Mouse (Mus musculus): ENCODE results near the gene Ankrd17. TPM values are rescaled to one million over a fixed set of nuclear protein-coding genes. Genes with fewer than 3 reads are reported as not detected.

Ankrd17 gene
- polyA plus RNA-seq, 1 experiment from 2014 or later = 28.1 TPM

DNA sequence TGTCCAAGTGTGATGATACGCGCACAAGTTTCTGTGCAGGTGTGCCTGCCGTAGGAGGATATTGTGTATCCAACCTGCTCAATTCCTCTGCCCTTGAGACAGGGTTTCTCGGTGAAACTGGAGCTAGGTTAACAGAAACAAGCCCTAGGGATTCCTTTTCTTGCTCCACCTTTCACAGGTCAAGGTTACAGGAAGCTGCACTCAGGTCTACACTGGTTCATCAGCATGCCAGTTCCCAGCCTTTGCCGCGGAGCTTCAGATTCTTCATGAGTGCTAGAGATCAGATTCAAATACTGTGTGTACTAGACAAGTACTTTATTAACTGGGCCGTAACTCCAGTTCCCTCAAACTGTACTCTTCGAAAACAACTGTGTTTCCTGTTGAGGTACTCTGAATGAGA, 131.2 kb downstream of the Ankrd17 start:
- Histone ChIP-seq H3K4me1 (replicated peaks) (no peaks in the 10 kb centered on the region), H3K27ac (no peak overlapping the region), H3K9me3 (no peaks in the 10 kb centered on the region), H3K9ac (no peak overlapping the region), H3K4me2 (no peak overlapping the region), H3K36me3 (peaks cover 84% of the 10 kb centered on the region), H3K4me3 (no peak overlapping the region), H3K27me3 (no peaks in the 10 kb centered on the region)
- no peak for ATAC-seq (ENCODE audit: low FRiP score)
- WGBS = 96% methylated on average over 8 of the region's 8 CpGs

GRCm38 (mm10) chr5:90233305-90233704, 133.1 kb downstream of the Ankrd17 start:
- Histone ChIP-seq H3K27ac (no peak overlapping the region), H3K9ac (no peak overlapping the region), H3K4me1 (replicated peaks) (no peaks in the 10 kb centered on the region), H3K27me3 (no peaks in the 10 kb centered on the region), H3K4me3 (no peak overlapping the region), H3K36me3 (peaks cover 85% of the 10 kb centered on the region), H3K4me2 (no peak overlapping the region), H3K9me3 (no peaks in the 10 kb centered on the region)
- no peak for ATAC-seq (ENCODE audit: low FRiP score)
- whole genome bisulfite sequencing = 94% methylated on average over 4 of the region's 4 CpGs

DNA sequence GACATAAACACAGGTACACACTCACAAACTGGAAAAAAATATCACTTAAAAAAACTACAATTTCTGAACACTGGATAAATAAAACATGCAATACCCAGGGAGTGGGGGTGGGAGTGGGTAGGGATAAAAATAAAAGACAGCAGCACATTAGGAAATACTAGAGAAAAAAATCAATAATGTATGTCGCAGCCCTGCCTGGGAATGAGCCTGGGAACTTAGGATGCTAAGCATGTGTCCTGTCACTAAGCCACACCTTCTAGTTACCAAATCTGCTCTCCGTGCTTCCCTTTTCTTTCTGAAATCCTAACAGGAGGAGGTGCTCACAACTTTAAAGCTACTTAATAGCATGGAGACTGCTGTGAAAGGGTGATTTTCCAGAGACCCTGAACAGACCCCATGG, 136.6 kb downstream of the Ankrd17 start:
- no peak for ATAC-seq (ENCODE audit: low FRiP score)
- no peaks in the 10 kb centered on the region for H3K27me3 ChIP-seq
- H3K4me1 ChIP-seq (replicated peaks) = no peaks in the 10 kb centered on the region
- H3K4me3 ChIP-seq = no peak overlapping the region
- no peaks in the 10 kb centered on the region for H3K9me3 ChIP-seq
- H3K9ac ChIP-seq = no peak overlapping the region
- peaks cover 69% of the 10 kb centered on the region for H3K36me3 ChIP-seq
- 93% methylated on average over 2 of the region's 2 CpGs for WGBS
- H3K27ac ChIP-seq = no peak overlapping the region
- H3K4me2 ChIP-seq = no peak overlapping the region

- Histone ChIP-seq H3K27me3 (no peaks in the 10 kb centered on the region), H3K9ac (no peak overlapping the region), H3K4me3 (no peak overlapping the region), H3K27ac (no peak overlapping the region), H3K4me2 (no peak overlapping the region), H3K9me3 (no peaks in the 10 kb centered on the region), H3K4me1 (replicated peaks) (peaks cover 12% of the 10 kb centered on the region), H3K36me3 (peaks cover 49% of the 10 kb centered on the region)
- no peak for ATAC-seq (ENCODE audit: low FRiP score)
- 93% methylated on average over 3 of the region's 3 CpGs for WGBS
Observed at GRCm38 (mm10) chr5:90226696-90227095, 139.7 kb downstream of the Ankrd17 start.

DNA sequence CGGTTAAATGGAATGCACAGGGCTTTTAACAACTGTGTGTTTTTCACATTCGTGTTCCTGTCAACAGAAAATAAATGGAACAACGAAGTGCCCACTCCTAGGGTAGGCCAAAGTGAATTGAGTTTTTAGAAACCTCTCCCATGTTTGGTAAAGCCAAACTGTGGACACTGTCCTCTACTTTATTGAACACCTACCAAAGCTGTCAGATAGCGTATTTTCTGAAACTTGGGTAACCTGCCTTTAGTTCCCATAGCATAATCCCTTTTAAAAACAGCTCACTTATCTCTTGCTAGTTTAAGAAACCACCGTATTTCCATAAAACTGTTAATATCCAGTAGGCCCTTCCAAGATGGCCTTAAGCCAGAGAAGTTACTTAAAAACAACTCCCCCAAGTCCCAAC, 141.6 kb downstream of the Ankrd17 start:
- WGBS = 87% methylated on average over 5 of the region's 5 CpGs
- no peaks in the 10 kb centered on the region for H3K9me3 ChIP-seq
- peaks cover 12% of the 10 kb centered on the region for H3K4me1 ChIP-seq (replicated peaks)
- peaks cover 38% of the 10 kb centered on the region for H3K36me3 ChIP-seq
- no peak overlapping the region; the same call in 1 of the 2 replicates for H3K27ac ChIP-seq
- H3K27me3 ChIP-seq = no peaks in the 10 kb centered on the region
- no peak overlapping the region for H3K4me3 ChIP-seq
- H3K4me2 ChIP-seq = no peak overlapping the region
- no peak for ATAC-seq (ENCODE audit: low FRiP score)
- no peak overlapping the region for H3K9ac ChIP-seq

DNA sequence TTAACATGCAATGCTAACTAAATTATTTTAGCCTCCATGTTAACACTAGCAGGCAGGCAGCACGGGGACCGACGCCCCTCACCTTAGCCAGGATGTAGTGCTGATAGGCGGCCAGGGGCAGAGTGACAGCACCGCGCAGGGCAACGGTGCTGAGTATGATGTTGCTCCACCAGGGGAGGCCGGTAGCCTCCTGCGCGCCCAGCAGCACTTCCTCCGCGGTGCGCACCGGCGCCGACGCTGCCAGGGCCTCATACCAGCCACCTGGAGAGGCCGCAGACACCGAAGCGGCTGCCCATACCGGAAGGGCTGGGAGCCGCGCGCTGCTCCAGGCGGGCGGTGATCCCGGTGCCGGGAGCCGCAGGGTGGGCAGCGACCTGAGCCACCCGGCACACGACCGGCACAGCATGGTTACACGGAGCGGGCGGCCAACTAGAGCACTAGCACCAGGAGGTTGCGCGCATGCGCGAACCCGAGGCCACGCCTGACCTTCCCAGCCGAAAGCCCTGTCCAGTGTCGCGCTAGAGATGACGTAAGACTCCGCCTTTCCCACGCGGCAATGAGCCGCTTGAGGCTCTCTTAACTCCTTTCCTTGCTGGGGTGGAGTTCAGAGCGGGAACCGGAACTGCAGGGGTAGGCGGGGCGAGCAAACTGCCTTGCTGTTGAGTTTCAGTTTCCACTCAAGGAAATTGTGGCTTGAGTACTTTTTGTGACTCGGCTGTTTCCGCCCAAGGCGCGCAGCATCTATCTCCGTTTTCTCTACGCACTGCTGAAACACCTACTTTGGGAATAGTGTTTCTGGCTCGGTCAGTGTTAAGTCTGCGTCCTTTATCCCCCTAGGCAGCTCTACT, 142.6 kb downstream of the Ankrd17 start, which contains the start of gene Cox18:
Gene Cox18, minus strand, starts transcription at position 468 of the 848 bp plus-strand sequence.
- peak within 1 kb of the TSS; percentile 89 for H3K9ac ChIP-seq
- H3K4me2 ChIP-seq = peak within 1 kb of the TSS; percentile 74
- H3K36me3 ChIP-seq = peaks cover 34% of the 10 kb centered on the region
- no peaks in the 10 kb centered on the region for H3K9me3 ChIP-seq
- peaks cover 12% of the 10 kb centered on the region for H3K4me1 ChIP-seq (replicated peaks)
- H3K27ac ChIP-seq = peak within 1 kb of the TSS; percentile 94
- H3K4me3 ChIP-seq = peak within 1 kb of the TSS; percentile 83
- no peaks in the 10 kb centered on the region for H3K27me3 ChIP-seq
- under 1% methylated on average over 61 of the region's 62 CpGs for WGBS
- ATAC-seq (ENCODE audit: low FRiP score) = peak; percentile 97

DNA sequence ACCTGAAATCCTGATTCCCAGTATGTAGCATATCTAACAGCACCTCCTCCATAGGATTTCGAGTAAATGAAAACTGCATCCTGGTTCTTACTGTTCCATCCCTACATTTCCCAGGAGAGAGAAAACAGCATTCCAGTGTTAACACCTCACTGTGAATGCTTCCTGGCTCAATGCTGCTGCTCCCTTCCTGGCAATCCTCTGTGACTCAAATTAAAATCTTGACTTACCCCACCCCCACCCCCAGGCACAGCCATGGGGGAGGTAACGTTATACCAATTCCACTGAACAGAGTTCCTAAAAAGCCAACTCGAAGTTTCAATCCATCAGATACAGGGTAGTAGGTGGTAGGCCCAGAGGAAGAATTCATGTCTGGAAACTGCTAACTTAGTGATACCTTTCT, 143.4 kb downstream of the Ankrd17 start:
- no peaks in the 10 kb centered on the region for H3K27me3 ChIP-seq
- peaks cover 12% of the 10 kb centered on the region for H3K4me1 ChIP-seq (replicated peaks)
- peak overlapping the region; percentile 89 for H3K9ac ChIP-seq
- peak overlapping the region; percentile 74 for H3K4me2 ChIP-seq
- ATAC-seq (ENCODE audit: low FRiP score) = peak; percentile 2; the same call in 1 of the 2 replicates
- H3K4me3 ChIP-seq = peak overlapping the region; percentile 83
- H3K36me3 ChIP-seq = peaks cover 36% of the 10 kb centered on the region
- H3K27ac ChIP-seq = no peak overlapping the region; the same call in 1 of the 2 replicates
- 42% methylated on average over 3 of the region's 3 CpGs for WGBS
- H3K9me3 ChIP-seq = no peaks in the 10 kb centered on the region

DNA sequence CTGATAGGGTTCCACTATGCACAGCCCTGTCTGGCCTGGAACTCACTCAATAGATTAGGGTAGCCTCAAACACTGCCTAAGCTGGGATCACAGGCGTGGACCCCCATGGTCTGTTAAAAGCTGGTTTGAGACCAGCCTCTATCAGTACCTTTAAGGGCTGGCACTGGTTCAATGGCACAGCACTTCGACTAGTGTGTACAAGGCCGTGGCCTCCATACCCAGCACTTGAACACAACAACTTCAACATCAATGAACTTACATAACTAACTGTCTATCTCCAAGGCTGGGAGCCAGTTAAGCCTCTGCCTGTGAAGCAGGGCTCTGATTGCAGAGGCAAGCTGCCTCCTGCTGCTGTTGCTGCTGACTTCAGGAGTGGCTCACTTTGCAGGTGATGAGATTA, 148.6 kb downstream of the Ankrd17 start:
- Histone ChIP-seq H3K4me3 (no peak overlapping the region), H3K27me3 (no peaks in the 10 kb centered on the region), H3K4me1 (replicated peaks) (peaks cover 5% of the 10 kb centered on the region), H3K27ac (no peak overlapping the region), H3K9ac (no peak overlapping the region), H3K36me3 (peaks cover 59% of the 10 kb centered on the region), H3K9me3 (no peaks in the 10 kb centered on the region), H3K4me2 (no peak overlapping the region)
- no peak for ATAC-seq (ENCODE audit: low FRiP score)
- WGBS = 98% methylated on average over 3 of the region's 3 CpGs

- H3K36me3 ChIP-seq = peaks cover 59% of the 10 kb centered on the region
- WGBS = 96% methylated on average over 12 of the region's 12 CpGs
Observed at GRCm38 (mm10) chr5:90217226-90217625, 149.2 kb downstream of the Ankrd17 start.

GRCm38 (mm10) chr5:90213356-90213755, 153.0 kb downstream of the Ankrd17 start:
- Histone ChIP-seq H3K4me1 (replicated peaks) (no peaks in the 10 kb centered on the region), H3K4me3 (no peak overlapping the region), H3K9me3 (no peaks in the 10 kb centered on the region), H3K4me2 (no peak overlapping the region), H3K9ac (no peak overlapping the region), H3K36me3 (peaks cover 43% of the 10 kb centered on the region), H3K27me3 (no peaks in the 10 kb centered on the region), H3K27ac (no peak overlapping the region)
- no peak for ATAC-seq (ENCODE audit: low FRiP score)
- WGBS = 96% methylated on average over 12 of the region's 12 CpGs

More at GRCm38 (mm10) chr5:90217226-90217625, 149.2 kb downstream of the Ankrd17 start:
- Histone ChIP-seq H3K9ac (no peak overlapping the region), H3K27me3 (no peaks in the 10 kb centered on the region), H3K4me1 (replicated peaks) (no peaks in the 10 kb centered on the region), H3K4me3 (no peak overlapping the region), H3K27ac (no peak overlapping the region), H3K9me3 (no peaks in the 10 kb centered on the region), H3K4me2 (no peak overlapping the region)
- no peak for ATAC-seq (ENCODE audit: low FRiP score)

DNA sequence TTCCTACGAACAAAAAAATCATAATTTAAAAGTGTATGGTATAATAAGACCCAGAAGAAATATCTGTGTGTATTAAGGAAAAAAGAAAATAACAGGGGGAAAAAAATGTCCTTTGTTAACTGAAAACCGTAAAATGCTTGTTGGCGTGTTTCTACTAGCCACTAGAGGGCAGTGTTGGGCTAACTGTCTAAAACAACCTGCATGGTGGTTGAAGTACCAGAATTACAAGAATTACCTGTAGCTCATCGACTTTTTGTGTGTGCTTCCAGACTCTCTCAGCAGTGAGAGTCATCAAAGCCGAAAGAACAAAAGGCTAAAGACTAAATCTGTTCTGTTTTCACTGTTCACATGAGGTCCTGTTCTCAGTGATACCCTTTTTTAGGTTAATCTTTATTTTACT, 163.2 kb downstream of the Ankrd17 start:
- no peak overlapping the region for H3K27ac ChIP-seq
- H3K4me2 ChIP-seq = no peak overlapping the region
- H3K36me3 ChIP-seq = no peaks in the 10 kb centered on the region
- H3K4me3 ChIP-seq = no peak overlapping the region
- H3K4me1 ChIP-seq (replicated peaks) = no peaks in the 10 kb centered on the region
- no peak overlapping the region for H3K9ac ChIP-seq
- no peaks in the 10 kb centered on the region for H3K9me3 ChIP-seq
- no peaks in the 10 kb centered on the region for H3K27me3 ChIP-seq
- 25% methylated on average over 5 of the region's 5 CpGs for WGBS
- no peak for ATAC-seq (ENCODE audit: low FRiP score)

DNA sequence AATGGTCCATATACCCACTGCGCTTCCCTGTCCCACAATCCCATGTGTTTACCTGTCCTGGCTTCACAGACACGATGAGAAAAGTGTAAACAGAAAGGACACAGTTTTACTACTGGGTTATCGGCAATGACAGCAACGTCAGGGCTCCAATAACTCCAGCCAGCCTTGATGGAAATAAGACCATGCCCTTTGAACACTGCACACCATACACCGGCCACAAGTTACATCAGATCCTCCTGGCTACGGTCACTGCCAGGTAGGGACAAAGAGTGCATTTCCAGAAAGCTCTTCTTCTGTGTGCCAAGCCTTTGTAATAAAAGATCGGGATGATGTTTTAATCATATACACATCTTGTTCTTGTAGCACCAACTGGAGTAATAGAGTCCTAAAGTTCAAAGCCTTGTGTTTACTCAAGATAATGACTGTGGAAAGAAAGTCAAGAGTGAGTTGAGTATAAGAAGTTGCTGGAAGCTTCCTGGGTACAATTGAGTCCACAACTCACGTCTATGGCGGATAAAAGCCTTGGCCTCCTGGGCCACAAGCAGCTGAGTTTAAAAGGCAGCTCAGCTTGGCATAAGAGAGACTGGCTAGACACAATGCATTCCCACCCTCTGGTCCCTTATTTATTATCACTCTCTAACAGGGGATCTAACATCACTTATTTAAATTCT, 163.8 kb downstream of the Ankrd17 start:
- H3K27ac ChIP-seq = no peak overlapping the region
- H3K27me3 ChIP-seq = no peaks in the 10 kb centered on the region
- H3K9me3 ChIP-seq = no peaks in the 10 kb centered on the region
- H3K4me2 ChIP-seq = no peak overlapping the region
- no peak overlapping the region for H3K9ac ChIP-seq
- 0 out of 2 replicates have a peak, but pooled peaks have one; percentile 17 for ATAC-seq (ENCODE audit: low FRiP score)
- H3K4me1 ChIP-seq (replicated peaks) = no peaks in the 10 kb centered on the region
- no peak overlapping the region for H3K4me3 ChIP-seq
- no peaks in the 10 kb centered on the region for H3K36me3 ChIP-seq
- WGBS = 87% methylated on average over 9 of the region's 9 CpGs

Measured in hindbrain, embryonic 13.5 days (tissue).